Mouse (Mus musculus) intestine, embryonic 14.5 days (tissue): ENCODE measurements around the gene Itih2. TPM values are rescaled to one million over a fixed set of nuclear protein-coding genes. Genes with fewer than 3 reads are reported as not detected.

Experiments used
- ATAC-seq: fragments of 200-750 bp; cut with Nextera tagmentation; replicated peaks from 2 replicates; pipeline ENCODE4 v1.8.0; 2017; ENCODE audit warnings: low read depth, moderate number of reproducible peaks, moderate TSS enrichment, moderate library complexity; ENCODE audit not compliant: low FRiP score, low TSS enrichment
- DNase-seq: peaks from one replicate; pipeline ENCODE4 v3.0.0-alpha.2; 2018; ENCODE audit warnings: low spot score
- H3K27ac ChIP-seq: fragments of 300-500 bp; sonication (generic); 2 replicates; pipeline ENCODE4 v1.5.1; 2014; ENCODE audit warnings: low read depth, mild to moderate bottlenecking, control low read depth
- H3K27me3 ChIP-seq: fragments of 300-500 bp; sonication (generic); replicated peaks from 2 replicates; pipeline ENCODE4 v1.6.1; 2014; ENCODE audit warnings: low read length, control low read depth; ENCODE audit not compliant: control insufficient read depth, insufficient read depth
- H3K36me3 ChIP-seq: fragments of 300-500 bp; sonication (generic); 2 replicates; pipeline ENCODE4 v1.6.1; 2014; ENCODE audit warnings: low read length, control low read depth; ENCODE audit not compliant: control insufficient read depth, insufficient read depth
- H3K4me1 ChIP-seq: fragments of 300-500 bp; sonication (generic); replicated peaks from 2 replicates; pipeline ENCODE4 v1.6.1; 2014; ENCODE audit warnings: low read length, control low read depth, mixed read lengths; ENCODE audit not compliant: control insufficient read depth, insufficient read depth
- H3K4me2 ChIP-seq: fragments of 300-500 bp; sonication (generic); 2 replicates; pipeline ENCODE4 v1.6.1; 2014; ENCODE audit warnings: low read length
- H3K4me3 ChIP-seq: fragments of 300-500 bp; sonication (generic); 2 replicates; pipeline ENCODE4 v1.5.1; 2014; ENCODE audit warnings: low read depth, low read length, control low read depth, mixed read lengths
- H3K9ac ChIP-seq: fragments of 300-500 bp; sonication (generic); 2 replicates; pipeline ENCODE4 v1.6.1; 2014; ENCODE audit warnings: mild to moderate bottlenecking, low read length
- H3K9me3 ChIP-seq: fragments of 300-500 bp; sonication (generic); 2 replicates; pipeline ENCODE4 v1.6.1; 2016; ENCODE audit warnings: low read length, control low read depth; ENCODE audit not compliant: control insufficient read depth
- WGBS: fragments of 180-500 bp; shearing (Covaris S2); extraction: QIAGEN DNeasy Blood & Tissue Kit; methylation state at CpG from one replicate; pipeline ENCODE4 v1.1.7; 2014; 5-methylcytosine and 5-hydroxymethylcytosine counted together
- polyA plus RNA-seq: library from polyadenylated mRNA; unstranded; fragments of >200 nt; fragmentation: Nextera tagmentation; extraction: Ambion mirVana; gene quantifications from 2 replicates; pipeline ENCODE4 v1.2.1, GENCODE M21; 2014

Itih2 gene
- polyA plus RNA-seq, 1 experiment from 2014 or later: 0.27 TPM

- ATAC-seq: no peak
- no peaks in the 10 kb centered on the region for H3K4me1 ChIP-seq
- H3K4me2 ChIP-seq: no peak overlapping the region
- no peak for DNase-seq
- H3K9ac ChIP-seq: no peak overlapping the region
- no peaks in the 10 kb centered on the region for H3K27me3 ChIP-seq
- no peak overlapping the region for H3K4me3 ChIP-seq
- WGBS: 77% methylated on average over 8 of the region's 8 CpGs
- H3K27ac ChIP-seq: no peak overlapping the region
- H3K36me3 ChIP-seq: no peaks in the 10 kb centered on the region
- H3K9me3 ChIP-seq: no peaks in the 10 kb centered on the region
Measured at GRCm38 (mm10) chr2:10147176-10147575, 16.0 kb upstream of the Itih2 start.

GRCm38 (mm10) chr2:10145514-10145913, 14.3 kb upstream of the Itih2 start:
- Histone ChIP-seq H3K9me3 (no peaks in the 10 kb centered on the region), H3K27me3 (no peaks in the 10 kb centered on the region), H3K4me3 (no peak overlapping the region), H3K36me3 (no peaks in the 10 kb centered on the region), H3K4me2 (no peak overlapping the region), H3K9ac (no peak overlapping the region), H3K4me1 (no peaks in the 10 kb centered on the region), H3K27ac (no peak overlapping the region)
- ATAC-seq: no peak
- WGBS: 26% methylated on average over 6 of the region's 6 CpGs
- no peak for DNase-seq

- Histone ChIP-seq H3K27me3 (no peaks in the 10 kb centered on the region), H3K4me3 (no peak overlapping the region), H3K4me2 (no peak overlapping the region), H3K4me1 (no peaks in the 10 kb centered on the region), H3K9ac (no peak overlapping the region), H3K9me3 (no peaks in the 10 kb centered on the region), H3K36me3 (no peaks in the 10 kb centered on the region), H3K27ac (no peak overlapping the region)
- 31% methylated on average over 8 of the region's 8 CpGs for WGBS
- no peak for DNase-seq
- peak; percentile 90 for ATAC-seq
Measured at GRCm38 (mm10) chr2:10142472-10143454, 11.6 kb upstream of the Itih2 start.

GRCm38 (mm10) chr2:10140456-10140855, 9.3 kb upstream of the Itih2 start:
- Histone ChIP-seq H3K4me2 (no peak overlapping the region), H3K27ac (no peak overlapping the region), H3K36me3 (no peaks in the 10 kb centered on the region), H3K9ac (no peak overlapping the region), H3K4me1 (no peaks in the 10 kb centered on the region), H3K4me3 (no peak overlapping the region), H3K27me3 (no peaks in the 10 kb centered on the region), H3K9me3 (no peaks in the 10 kb centered on the region)
- no peak for ATAC-seq
- no peak for DNase-seq
- 74% methylated on average over 5 of the region's 5 CpGs for whole genome bisulfite sequencing

GRCm38 (mm10) chr2:10137320-10137719, 6.1 kb upstream of the Itih2 start:
- no peak overlapping the region for H3K27ac ChIP-seq
- 86% methylated on average over 2 of the region's 2 CpGs for whole genome bisulfite sequencing
- H3K4me1 ChIP-seq: no peaks in the 10 kb centered on the region
- H3K36me3 ChIP-seq: no peaks in the 10 kb centered on the region
- H3K9ac ChIP-seq: no peak overlapping the region
- no peaks in the 10 kb centered on the region for H3K9me3 ChIP-seq
- no peak for DNase-seq
- H3K4me2 ChIP-seq: no peak overlapping the region
- ATAC-seq: no peak
- H3K27me3 ChIP-seq: no peaks in the 10 kb centered on the region
- H3K4me3 ChIP-seq: no peak overlapping the region

- Histone ChIP-seq H3K27ac (no peak overlapping the region), H3K9ac (no peak overlapping the region), H3K4me2 (no peak overlapping the region), H3K4me1 (no peaks in the 10 kb centered on the region), H3K36me3 (no peaks in the 10 kb centered on the region), H3K4me3 (no peak overlapping the region), H3K27me3 (no peaks in the 10 kb centered on the region), H3K9me3 (no peaks in the 10 kb centered on the region)
- ATAC-seq (no peak), DNase-seq (no peak)
- 59% methylated on average over 6 of the region's 6 CpGs for WGBS
Measured at GRCm38 (mm10) chr2:10133941-10134340, 2.7 kb upstream of the Itih2 start.

GRCm38 (mm10) chr2:10132128-10132527, 932 bp upstream of the Itih2 start:
- no peaks in the 10 kb centered on the region for H3K4me1 ChIP-seq
- no peak overlapping the region for H3K9ac ChIP-seq
- H3K9me3 ChIP-seq: no peaks in the 10 kb centered on the region
- WGBS: 100% methylated on average over 1 of the region's 1 CpGs
- H3K27me3 ChIP-seq: no peaks in the 10 kb centered on the region
- ATAC-seq (no peak), DNase-seq (no peak)
- no peak overlapping the region for H3K27ac ChIP-seq
- no peak overlapping the region for H3K4me2 ChIP-seq
- H3K36me3 ChIP-seq: no peaks in the 10 kb centered on the region
- H3K4me3 ChIP-seq: no peak overlapping the region

GRCm38 (mm10) chr2:10130341-10130990, 730 bp downstream of the Itih2 start:
- 53% methylated on average over 8 of the region's 8 CpGs for WGBS
- no peak overlapping the region for H3K4me2 ChIP-seq
- H3K4me1 ChIP-seq: no peaks in the 10 kb centered on the region
- no peak overlapping the region for H3K4me3 ChIP-seq
- H3K9me3 ChIP-seq: no peaks in the 10 kb centered on the region
- no peak overlapping the region for H3K9ac ChIP-seq
- no peak overlapping the region for H3K27ac ChIP-seq
- no peaks in the 10 kb centered on the region for H3K36me3 ChIP-seq
- ATAC-seq (no peak), DNase-seq (no peak)
- H3K27me3 ChIP-seq: no peaks in the 10 kb centered on the region
